Mouse (Mus musculus) neural tube, embryonic 11.5 days (tissue): ENCODE measurements around the gene Ppp1r17. TPM values are rescaled to one million over a fixed set of nuclear protein-coding genes. Genes with fewer than 3 reads are reported as not detected.

Experiments used
- ATAC-seq: fragments of 200-750 bp; cut with Nextera tagmentation; 2 replicates; pipeline ENCODE4 v1.8.0; 2017; ENCODE audit warnings: moderate number of reproducible peaks, mild to moderate bottlenecking, moderate TSS enrichment, moderate library complexity; ENCODE audit not compliant: insufficient read depth, low FRiP score, low TSS enrichment
- DNase-seq: peaks from one replicate; pipeline ENCODE4 v3.0.0-alpha.2; 2015; ENCODE audit warnings: low spot score
- H3K27ac ChIP-seq: fragments of 300-500 bp; sonication (generic); 2 replicates; pipeline ENCODE4 v1.5.1; 2014; ENCODE audit warnings: low read depth, mild to moderate bottlenecking, low read length
- H3K27me3 ChIP-seq: fragments of 300-500 bp; sonication (generic); 2 replicates; pipeline ENCODE4 v1.6.1; 2014; ENCODE audit warnings: mild to moderate bottlenecking, low read length, mixed read lengths; ENCODE audit not compliant: control insufficient read depth, insufficient read depth
- H3K36me3 ChIP-seq: fragments of 300-500 bp; sonication (generic); 2 replicates; pipeline ENCODE4 v1.6.1; 2014; ENCODE audit warnings: mild to moderate bottlenecking, low read length, moderate library complexity, mixed read lengths; ENCODE audit not compliant: control insufficient read depth, insufficient read depth
- H3K4me1 ChIP-seq: fragments of 300-500 bp; sonication (generic); 2 replicates; pipeline ENCODE4 v1.6.1; 2014; ENCODE audit warnings: low read length, mixed read lengths; ENCODE audit not compliant: control insufficient read depth, insufficient read depth
- H3K4me2 ChIP-seq: fragments of 300-500 bp; sonication (generic); 2 replicates; pipeline ENCODE4 v1.6.1; 2014; ENCODE audit warnings: low read depth, mild to moderate bottlenecking, moderate library complexity
- H3K4me3 ChIP-seq: fragments of 300-500 bp; sonication (generic); 2 replicates; pipeline ENCODE4 v1.5.1; 2014; ENCODE audit warnings: low read depth, low read length
- H3K9ac ChIP-seq: fragments of 300-500 bp; sonication (generic); 2 replicates; pipeline ENCODE4 v1.6.1; 2014; ENCODE audit warnings: mild to moderate bottlenecking, low read length
- H3K9me3 ChIP-seq: fragments of 300-500 bp; sonication (generic); 2 replicates; pipeline ENCODE4 v1.6.1; 2016; ENCODE audit warnings: low read length; ENCODE audit not compliant: control insufficient read depth
- WGBS: fragments of 180-500 bp; shearing (Covaris S2); extraction: QIAGEN DNeasy Blood & Tissue Kit; methylation state at CpG from one replicate; pipeline ENCODE4 v1.1.7; 2014; 5-methylcytosine and 5-hydroxymethylcytosine counted together
- polyA plus RNA-seq: library from polyadenylated mRNA; unstranded; fragments of >200 nt; fragmentation: Nextera tagmentation; extraction: Ambion mirVana; gene quantifications from 2 replicates; pipeline ENCODE4 v1.2.1, GENCODE M21; 2014

The Ppp1r17 gene
- polyA plus RNA-seq: 51.2 and 52.9 TPM in 2 replicates

DNA sequence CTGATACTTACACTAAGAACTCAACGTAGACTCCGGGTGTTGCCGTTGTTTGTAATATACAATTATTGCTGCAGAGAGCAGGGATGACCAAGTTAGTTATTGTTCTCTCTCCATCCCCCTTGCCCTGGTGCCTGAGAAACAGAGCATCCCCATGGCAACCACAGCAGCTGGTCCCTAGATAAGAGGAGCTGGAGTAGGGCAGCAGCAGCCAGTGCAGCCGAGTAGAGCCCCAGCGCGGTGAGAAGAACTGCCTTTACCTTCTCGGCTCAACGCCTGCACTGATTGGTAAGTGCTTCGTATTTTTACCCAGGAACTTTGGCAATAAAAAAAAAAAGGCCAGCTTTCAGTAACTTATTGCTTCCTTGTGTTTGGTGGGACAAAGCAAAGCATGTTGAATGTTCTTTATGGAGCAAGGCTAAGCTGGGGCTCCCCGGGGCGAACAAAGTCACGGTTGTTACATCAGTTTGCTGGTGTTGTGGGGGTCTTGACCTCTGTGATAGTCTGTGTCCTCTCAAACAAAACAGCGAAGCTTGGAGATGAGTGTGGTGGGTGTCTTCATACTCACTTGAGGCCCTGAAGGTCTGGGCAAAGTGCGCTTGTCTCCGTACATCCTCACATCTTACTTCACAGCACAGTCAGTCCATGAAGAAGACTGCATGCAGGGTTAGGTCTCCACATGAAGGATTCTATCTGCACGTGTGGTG, at the start of gene Ppp1r17:
Ppp1r17 (plus strand) TSS at position 207 of the 704 bp plus-strand sequence.
- Histone ChIP-seq H3K4me1 (peaks cover 9% of the 10 kb centered on the region; the same call in 1 of the 2 replicates), H3K27me3 (no peaks in the 10 kb centered on the region), H3K9ac (peak within 1 kb of the TSS; percentile 23; the same call in 1 of the 2 replicates), H3K27ac (no peak within 1 kb of the TSS), H3K4me2 (peak within 1 kb of the TSS; percentile 21), H3K36me3 (no peaks in the 10 kb centered on the region), H3K9me3 (no peaks in the 10 kb centered on the region), H3K4me3 (no peak within 1 kb of the TSS)
- ATAC-seq: peak; percentile 85
- 46% methylated on average over 16 of the region's 16 CpGs for WGBS
- DNase-seq: peak; percentile 65

DNA sequence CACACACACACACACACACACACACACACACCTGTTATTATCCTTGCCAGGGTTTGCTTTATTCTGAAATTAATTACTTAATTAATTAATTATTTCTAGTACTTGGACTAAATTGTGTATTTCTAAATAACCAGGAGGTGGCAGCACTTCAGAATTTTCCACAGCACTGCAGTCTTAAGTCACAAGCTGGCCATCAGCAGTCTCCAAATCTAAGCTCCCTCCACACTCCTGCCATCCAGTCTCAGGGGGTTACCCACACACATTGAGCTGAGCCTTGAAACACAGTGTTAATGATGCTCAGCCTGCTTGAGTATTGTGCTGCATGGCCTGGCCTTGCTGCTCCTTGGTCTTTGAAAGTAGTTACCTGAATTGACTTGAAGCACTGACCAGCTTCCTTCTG, 44.3 kb upstream of the Ppp1r17 start:
- ATAC-seq (peak; percentile 58; the same call in 1 of the 2 replicates), DNase-seq (peak; percentile 15)
- Histone ChIP-seq H3K9me3 (no peaks in the 10 kb centered on the region), H3K4me2 (no peak overlapping the region), H3K36me3 (no peaks in the 10 kb centered on the region), H3K27ac (no peak overlapping the region), H3K27me3 (no peaks in the 10 kb centered on the region), H3K4me3 (no peak overlapping the region), H3K4me1 (no peaks in the 10 kb centered on the region), H3K9ac (no peak overlapping the region)

DNA sequence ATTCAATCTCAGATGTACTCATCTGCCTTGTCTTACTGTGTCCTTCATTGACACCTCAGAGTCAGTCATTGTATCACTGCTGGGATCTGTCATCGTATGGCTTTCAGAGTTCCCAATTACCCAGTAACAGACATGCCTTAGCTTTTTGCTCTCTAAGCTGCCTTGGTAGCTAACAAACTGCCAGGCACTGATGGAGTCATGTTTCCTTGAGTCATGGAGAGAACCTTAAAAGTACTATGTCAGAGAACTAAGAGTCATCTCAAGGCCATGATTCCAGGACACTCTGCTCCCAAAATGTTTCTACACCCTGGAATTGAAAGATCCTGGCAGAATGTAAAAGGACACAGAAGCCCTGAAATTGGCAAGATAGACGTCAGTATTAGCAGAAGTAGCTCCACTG, 37.5 kb upstream of the Ppp1r17 start:
- Histone ChIP-seq H3K9ac (no peak overlapping the region), H3K4me1 (no peaks in the 10 kb centered on the region), H3K27me3 (no peaks in the 10 kb centered on the region), H3K4me3 (no peak overlapping the region), H3K9me3 (no peaks in the 10 kb centered on the region), H3K36me3 (no peaks in the 10 kb centered on the region), H3K4me2 (no peak overlapping the region), H3K27ac (no peak overlapping the region)
- WGBS: 88% methylated on average over 2 of the region's 2 CpGs
- ATAC-seq (no peak), DNase-seq (no peak)

DNA sequence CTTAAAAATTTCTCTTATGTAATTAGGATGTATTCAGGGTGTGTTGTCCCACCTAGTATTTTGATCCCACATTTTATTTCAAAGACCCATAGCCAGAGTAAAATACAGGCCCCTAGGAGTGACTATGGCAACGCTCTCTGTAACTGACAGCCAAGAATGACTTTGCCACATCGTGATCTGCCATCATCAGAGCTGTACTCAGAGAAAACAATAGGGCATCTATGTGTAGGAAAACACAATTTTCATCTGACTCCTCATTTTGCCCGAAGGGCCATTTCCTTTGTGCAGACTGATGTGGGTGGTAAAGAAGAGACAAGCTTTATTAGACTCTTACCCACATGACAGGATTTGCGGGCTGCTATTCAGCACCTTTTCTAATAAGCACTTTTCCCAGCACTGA, 8.6 kb upstream of the Ppp1r17 start:
- ATAC-seq: no peak
- no peak for DNase-seq
- Histone ChIP-seq H3K4me2 (no peak overlapping the region), H3K9me3 (no peaks in the 10 kb centered on the region), H3K4me3 (no peak overlapping the region), H3K27me3 (no peaks in the 10 kb centered on the region), H3K9ac (no peak overlapping the region), H3K4me1 (no peaks in the 10 kb centered on the region), H3K36me3 (no peaks in the 10 kb centered on the region), H3K27ac (no peak overlapping the region)
- WGBS: 75% methylated on average over 4 of the region's 4 CpGs

DNA sequence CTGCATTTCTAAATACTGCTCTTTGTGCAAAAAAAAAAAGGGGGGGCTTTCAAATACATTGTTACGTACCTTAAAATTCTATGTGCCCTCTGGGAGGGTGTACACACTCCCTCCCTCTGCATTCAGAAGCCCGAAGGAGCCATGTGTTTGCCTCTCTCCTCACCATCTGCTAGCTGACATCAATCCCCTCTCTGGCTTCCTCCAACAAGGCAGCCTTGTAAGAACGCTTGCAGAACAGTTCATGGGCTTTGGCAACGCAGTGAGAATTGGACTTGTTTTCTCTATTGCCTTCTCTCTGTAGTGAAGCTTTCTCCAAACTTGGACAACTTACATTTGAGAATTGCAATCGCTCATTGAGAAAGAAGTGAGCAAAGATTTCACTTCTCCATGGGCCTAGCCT, 4.9 kb upstream of the Ppp1r17 start:
- Histone ChIP-seq H3K36me3 (no peaks in the 10 kb centered on the region), H3K9me3 (no peaks in the 10 kb centered on the region), H3K4me3 (no peak overlapping the region), H3K27me3 (no peaks in the 10 kb centered on the region), H3K4me1 (peaks cover 4% of the 10 kb centered on the region; the same call in 1 of the 2 replicates), H3K9ac (no peak overlapping the region), H3K27ac (no peak overlapping the region), H3K4me2 (no peak overlapping the region)
- DNase-seq: no peak
- WGBS: 56% methylated on average over 5 of the region's 5 CpGs
- ATAC-seq: no peak

DNA sequence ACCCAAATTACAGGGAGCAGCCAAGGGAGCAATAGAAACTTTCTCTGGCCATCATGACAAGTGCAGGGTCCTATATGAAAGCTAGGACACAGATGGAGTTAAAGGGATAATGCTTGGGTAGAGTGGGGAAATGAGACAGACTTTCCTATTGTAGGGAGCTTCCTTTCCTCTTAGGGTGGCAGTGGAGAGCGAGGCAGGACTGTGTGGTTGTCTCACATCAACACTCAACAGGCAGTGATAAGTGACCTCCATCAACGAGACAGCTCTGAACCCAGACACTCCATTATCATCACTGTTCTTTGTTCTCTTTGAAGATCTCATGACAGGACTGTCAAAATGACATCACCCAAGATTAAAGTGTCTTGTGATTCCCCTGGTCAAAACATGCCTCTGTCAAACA, 2.3 kb downstream of the Ppp1r17 start:
- Histone ChIP-seq H3K36me3 (no peaks in the 10 kb centered on the region), H3K27me3 (no peaks in the 10 kb centered on the region), H3K27ac (no peak overlapping the region), H3K4me3 (no peak overlapping the region), H3K9ac (no peak overlapping the region), H3K9me3 (no peaks in the 10 kb centered on the region), H3K4me1 (peaks cover 9% of the 10 kb centered on the region; the same call in 1 of the 2 replicates), H3K4me2 (no peak overlapping the region)
- WGBS: 66% methylated on average over 2 of the region's 2 CpGs
- DNase-seq: no peak
- ATAC-seq: no peak

DNA sequence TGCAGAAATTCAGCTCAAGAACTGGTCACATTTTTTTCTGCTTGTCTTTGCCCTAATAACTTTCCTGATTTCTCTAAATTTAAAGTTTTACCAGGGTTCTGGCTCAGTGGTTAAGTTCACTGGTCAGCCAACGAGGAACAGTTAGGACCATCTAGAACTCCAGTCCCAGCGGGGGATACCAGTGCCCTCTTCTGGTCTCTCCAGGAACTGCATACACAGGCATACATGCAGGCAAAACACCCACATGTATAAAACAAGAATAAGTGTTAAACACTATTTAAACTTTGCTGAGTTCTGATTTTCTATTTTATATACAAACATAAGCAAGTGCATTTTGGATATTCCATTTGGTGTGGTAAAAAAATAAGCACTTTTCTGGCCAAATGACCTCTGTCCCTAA, 8.2 kb downstream of the Ppp1r17 start:
- DNase-seq: no peak
- Histone ChIP-seq H3K9me3 (no peaks in the 10 kb centered on the region), H3K4me3 (no peak overlapping the region), H3K4me1 (no peaks in the 10 kb centered on the region), H3K36me3 (no peaks in the 10 kb centered on the region), H3K4me2 (no peak overlapping the region), H3K9ac (no peak overlapping the region), H3K27me3 (no peaks in the 10 kb centered on the region), H3K27ac (no peak overlapping the region)
- 65% methylated on average over 2 of the region's 2 CpGs for WGBS
- ATAC-seq: no peak

DNA sequence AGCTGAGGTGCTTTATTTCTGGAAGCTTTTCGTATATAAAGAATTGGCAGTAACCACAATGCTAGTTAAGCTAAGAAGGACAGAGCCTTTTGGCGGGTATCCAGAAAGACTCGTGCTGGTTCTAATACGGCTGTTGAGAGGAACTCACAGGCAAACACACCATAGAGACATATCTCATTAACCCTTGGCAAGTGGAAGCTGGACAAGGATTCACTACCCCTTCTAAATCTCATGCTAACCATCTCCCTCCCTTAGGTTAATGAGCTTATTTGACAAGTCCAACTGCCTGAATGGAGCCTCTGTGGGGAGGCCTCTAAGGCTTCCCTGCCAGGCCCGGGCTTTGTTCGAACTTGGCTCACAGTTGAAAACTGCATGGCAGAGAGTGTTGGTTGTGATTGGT, 10.0 kb downstream of the Ppp1r17 start:
- Histone ChIP-seq H3K9ac (no peak overlapping the region), H3K36me3 (no peaks in the 10 kb centered on the region), H3K4me2 (no peak overlapping the region), H3K27ac (no peak overlapping the region), H3K4me1 (no peaks in the 10 kb centered on the region), H3K27me3 (no peaks in the 10 kb centered on the region), H3K9me3 (no peaks in the 10 kb centered on the region), H3K4me3 (no peak overlapping the region)
- ATAC-seq (no peak), DNase-seq (no peak)
- WGBS: 86% methylated on average over 6 of the region's 6 CpGs

DNA sequence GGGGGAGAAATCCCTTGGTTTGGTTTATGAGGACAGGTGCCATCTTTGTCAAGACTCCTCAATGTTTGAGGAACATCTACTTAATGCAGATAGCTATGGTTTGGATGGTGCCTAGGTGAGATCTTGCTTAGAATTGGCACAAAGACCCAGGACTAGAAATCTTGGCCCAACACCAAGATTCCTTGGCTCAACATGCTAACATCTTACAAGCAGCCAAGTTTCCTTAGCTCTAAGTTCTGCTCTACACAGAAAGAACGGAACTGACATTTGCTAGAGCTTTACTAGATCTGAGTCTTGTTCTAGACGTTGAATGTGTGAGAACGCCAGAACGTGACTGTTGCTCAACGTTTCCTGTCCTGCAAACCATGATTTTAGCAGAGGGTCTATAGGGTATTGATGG, 10.7 kb downstream of the Ppp1r17 start:
- no peak overlapping the region for H3K4me3 ChIP-seq
- H3K4me1 ChIP-seq: no peaks in the 10 kb centered on the region
- H3K9ac ChIP-seq: no peak overlapping the region
- 90% methylated on average over 5 of the region's 5 CpGs for WGBS
- no peaks in the 10 kb centered on the region for H3K36me3 ChIP-seq
- ATAC-seq: no peak
- no peaks in the 10 kb centered on the region for H3K9me3 ChIP-seq
- no peak overlapping the region for H3K4me2 ChIP-seq
- no peaks in the 10 kb centered on the region for H3K27me3 ChIP-seq
- H3K27ac ChIP-seq: no peak overlapping the region
- no peak for DNase-seq
